Mouse (Mus musculus): ENCODE results near the gene Dse.
A peak's percentile ranks its signal among the peaks of the same experiment; 100 is the strongest.

Gene Dse

GRCm38 (mm10) chr10:34209951-34210350, 2.4 kb upstream of the Dse start:
- TF ChIP-seq CTCF (conservative IDR thresholded peaks at IDR 0.05; ENCODE audit: low read length) (no peak), NANOG (IDR thresholded peaks at IDR 0.05; ENCODE audit: borderline replicate concordance, low read length) (no peak), POU5F1 (IDR thresholded peaks at IDR 0.05; ENCODE audit: borderline replicate concordance, low read length) (no peak)
- Histone ChIP-seq H3K9me3 (ENCODE audit: low read length) (no peaks in the 10 kb centered on the region), H3K27me3 (ENCODE audit: insufficient read depth, low read length) (no peaks in the 10 kb centered on the region), H3K4me1 (replicated peaks; ENCODE audit: low read depth, low read length) (peaks cover 24% of the 10 kb centered on the region), H3K4me3 (replicated peaks; ENCODE audit: low read length) (no peak overlapping the region), H3K36me3 (ENCODE audit: insufficient read depth, low read length) (0 out of 2 replicates have a peak, but pooled peaks cover 2% of the 10 kb centered on the region)

- Histone ChIP-seq H3K9me3 (ENCODE audit: low read length) (no peaks in the 10 kb centered on the region), H3K4me1 (replicated peaks; ENCODE audit: low read depth, low read length) (peaks cover 34% of the 10 kb centered on the region), H3K36me3 (ENCODE audit: insufficient read depth, low read length) (peaks cover 15% of the 10 kb centered on the region), H3K27me3 (ENCODE audit: insufficient read depth, low read length) (no peaks in the 10 kb centered on the region), H3K4me3 (replicated peaks; ENCODE audit: low read length) (peak overlapping the region; percentile 98)
- TF ChIP-seq CTCF (conservative IDR thresholded peaks at IDR 0.05; ENCODE audit: low read length) (no peak), POU5F1 (IDR thresholded peaks at IDR 0.05; ENCODE audit: borderline replicate concordance, low read length) (no peak), NANOG (IDR thresholded peaks at IDR 0.05; ENCODE audit: borderline replicate concordance, low read length) (no peak)
Observed at GRCm38 (mm10) chr10:34208031-34208430, 516 bp upstream of the Dse start.

- H3K36me3 ChIP-seq (ENCODE audit: insufficient read depth, low read length), result peaks cover 21% of the 10 kb centered on the region
- H3K4me1 ChIP-seq (replicated peaks; ENCODE audit: low read depth, low read length), result peaks cover 38% of the 10 kb centered on the region
- H3K27me3 ChIP-seq (ENCODE audit: insufficient read depth, low read length), result no peaks in the 10 kb centered on the region
- H3K9me3 ChIP-seq (ENCODE audit: low read length), result no peaks in the 10 kb centered on the region
- no peak for TF ChIP-seq NANOG (IDR thresholded peaks at IDR 0.05; ENCODE audit: borderline replicate concordance, low read length)
- H3K4me3 ChIP-seq (replicated peaks; ENCODE audit: low read length), result peak overlapping the region; percentile 98
Observed at GRCm38 (mm10) chr10:34206783-34207502, 572 bp downstream of the Dse start.

DNA sequence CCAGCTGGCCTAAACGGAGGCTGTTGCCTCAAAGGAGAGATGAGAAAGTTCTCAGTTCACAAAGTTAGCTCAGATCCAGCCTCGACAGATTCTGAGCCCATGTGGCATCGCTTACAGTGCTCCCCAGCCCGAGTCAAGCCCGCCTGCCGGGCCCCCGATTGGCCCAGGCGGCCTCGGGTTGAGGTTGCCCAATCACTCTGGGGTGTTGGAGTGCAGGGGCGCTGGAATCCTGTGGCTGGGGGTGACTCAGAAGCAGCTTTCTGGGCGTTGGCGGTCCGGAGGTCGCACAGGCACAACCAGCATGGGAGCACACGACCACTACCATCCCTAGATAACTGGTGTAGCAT, 1.1 kb downstream of the Dse start:
- Histone ChIP-seq H3K4me3 (replicated peaks; ENCODE audit: low read length) (peak overlapping the region; percentile 98), H3K27me3 (ENCODE audit: insufficient read depth, low read length) (no peaks in the 10 kb centered on the region), H3K36me3 (ENCODE audit: insufficient read depth, low read length) (peaks cover 21% of the 10 kb centered on the region), H3K4me1 (replicated peaks; ENCODE audit: low read depth, low read length) (peaks cover 38% of the 10 kb centered on the region), H3K9me3 (ENCODE audit: low read length) (no peaks in the 10 kb centered on the region)
- TF ChIP-seq NANOG (IDR thresholded peaks at IDR 0.05; ENCODE audit: borderline replicate concordance, low read length), result no peak
- TF ChIP-seq CTCF (conservative IDR thresholded peaks at IDR 0.05; ENCODE audit: low read length), result no peak
- TF ChIP-seq POU5F1 (IDR thresholded peaks at IDR 0.05; ENCODE audit: borderline replicate concordance, low read length), result no peak

- Histone ChIP-seq H3K4me1 (replicated peaks; ENCODE audit: low read depth, low read length) (peaks cover 38% of the 10 kb centered on the region), H3K36me3 (ENCODE audit: insufficient read depth, low read length) (peaks cover 21% of the 10 kb centered on the region), H3K27me3 (ENCODE audit: insufficient read depth, low read length) (no peaks in the 10 kb centered on the region), H3K9me3 (ENCODE audit: low read length) (no peaks in the 10 kb centered on the region), H3K4me3 (replicated peaks; ENCODE audit: low read length) (peak overlapping the region; percentile 98)
- no peak for TF ChIP-seq CTCF (conservative IDR thresholded peaks at IDR 0.05; ENCODE audit: low read length)
- no peak for TF ChIP-seq NANOG (IDR thresholded peaks at IDR 0.05; ENCODE audit: borderline replicate concordance, low read length)
- no peak for TF ChIP-seq POU5F1 (IDR thresholded peaks at IDR 0.05; ENCODE audit: borderline replicate concordance, low read length)
Observed at GRCm38 (mm10) chr10:34205825-34206224, 1.7 kb downstream of the Dse start.

GRCm38 (mm10) chr10:34200689-34201088, 6.8 kb downstream of the Dse start:
- Histone ChIP-seq H3K4me1 (replicated peaks; ENCODE audit: low read depth, low read length) (peaks cover 26% of the 10 kb centered on the region), H3K4me3 (replicated peaks; ENCODE audit: low read length) (no peak overlapping the region), H3K27me3 (ENCODE audit: insufficient read depth, low read length) (no peaks in the 10 kb centered on the region), H3K36me3 (ENCODE audit: insufficient read depth, low read length) (peaks cover 61% of the 10 kb centered on the region), H3K9me3 (ENCODE audit: low read length) (peaks cover 47% of the 10 kb centered on the region)
- no peak for TF ChIP-seq POU5F1 (IDR thresholded peaks at IDR 0.05; ENCODE audit: borderline replicate concordance, low read length)
- TF ChIP-seq CTCF (conservative IDR thresholded peaks at IDR 0.05; ENCODE audit: low read length), result no peak
- no peak for TF ChIP-seq NANOG (IDR thresholded peaks at IDR 0.05; ENCODE audit: borderline replicate concordance, low read length)

GRCm38 (mm10) chr10:34198574-34198973, 8.9 kb downstream of the Dse start:
- H3K4me3 ChIP-seq (replicated peaks; ENCODE audit: low read length), result no peak overlapping the region
- H3K36me3 ChIP-seq (ENCODE audit: insufficient read depth, low read length), result peaks cover 53% of the 10 kb centered on the region
- peaks cover 12% of the 10 kb centered on the region; the same call in 1 of the 2 replicates for H3K4me1 ChIP-seq (replicated peaks; ENCODE audit: low read depth, low read length)
- no peak for TF ChIP-seq NANOG (IDR thresholded peaks at IDR 0.05; ENCODE audit: borderline replicate concordance, low read length)
- no peak for TF ChIP-seq POU5F1 (IDR thresholded peaks at IDR 0.05; ENCODE audit: borderline replicate concordance, low read length)
- TF ChIP-seq CTCF (conservative IDR thresholded peaks at IDR 0.05; ENCODE audit: low read length), result no peak
- peaks cover 47% of the 10 kb centered on the region for H3K9me3 ChIP-seq (ENCODE audit: low read length)
- H3K27me3 ChIP-seq (ENCODE audit: insufficient read depth, low read length), result no peaks in the 10 kb centered on the region

DNA sequence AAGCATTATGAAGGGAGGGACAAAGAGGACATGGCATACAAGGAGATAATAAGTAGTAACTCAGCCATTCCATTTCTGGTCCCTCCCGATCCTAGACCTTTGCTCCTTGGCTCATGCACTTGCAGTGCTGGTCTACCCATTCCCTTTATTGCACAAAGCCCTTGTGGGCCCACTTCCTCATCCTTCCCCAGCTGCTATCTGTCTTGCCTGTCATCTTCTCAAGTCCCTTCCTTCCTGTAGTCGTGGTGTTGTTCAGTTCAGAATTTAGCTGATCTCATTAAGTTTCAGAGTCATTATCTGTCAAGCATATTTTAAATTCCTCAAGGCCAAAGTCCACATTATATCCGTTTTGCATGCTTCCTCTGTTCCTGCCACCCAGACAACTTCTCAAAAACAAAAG, 9.5 kb downstream of the Dse start:
- peaks cover 47% of the 10 kb centered on the region for H3K9me3 ChIP-seq (ENCODE audit: low read length)

DNA sequence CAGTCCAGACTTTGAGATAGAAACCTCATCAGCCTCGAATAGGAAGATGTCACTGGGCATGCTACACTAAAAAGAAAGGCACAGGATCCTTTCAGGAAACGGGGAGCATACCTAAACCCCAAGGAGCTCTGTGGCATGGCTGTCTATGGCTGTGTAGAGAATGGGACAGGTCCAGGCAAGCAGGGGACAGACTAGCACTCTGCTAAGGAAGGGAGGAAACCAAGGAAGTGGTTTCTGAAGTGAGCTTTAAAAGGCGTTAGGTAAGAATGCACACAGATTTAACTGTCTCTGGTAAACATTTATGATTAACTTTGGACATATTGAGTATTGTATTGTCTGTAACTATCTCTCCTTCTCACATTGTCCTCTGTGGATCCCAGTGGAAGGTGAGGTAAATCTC, 10.2 kb downstream of the Dse start:
- Histone ChIP-seq H3K4me3 (replicated peaks; ENCODE audit: low read length) (no peak overlapping the region), H3K4me1 (replicated peaks; ENCODE audit: low read depth, low read length) (peaks cover 5% of the 10 kb centered on the region; the same call in 1 of the 2 replicates), H3K36me3 (ENCODE audit: insufficient read depth, low read length) (peaks cover 50% of the 10 kb centered on the region), H3K9me3 (ENCODE audit: low read length) (peaks cover 47% of the 10 kb centered on the region), H3K27me3 (ENCODE audit: insufficient read depth, low read length) (no peaks in the 10 kb centered on the region)
- no peak for TF ChIP-seq NANOG (IDR thresholded peaks at IDR 0.05; ENCODE audit: borderline replicate concordance, low read length)
- TF ChIP-seq POU5F1 (IDR thresholded peaks at IDR 0.05; ENCODE audit: borderline replicate concordance, low read length), result no peak
- TF ChIP-seq CTCF (conservative IDR thresholded peaks at IDR 0.05; ENCODE audit: low read length), result no peak

More for the DNA sequence above, 9.5 kb downstream of the Dse start:
- H3K4me1 ChIP-seq (replicated peaks; ENCODE audit: low read depth, low read length), result peaks cover 9% of the 10 kb centered on the region; the same call in 1 of the 2 replicates
- TF ChIP-seq POU5F1 (IDR thresholded peaks at IDR 0.05; ENCODE audit: borderline replicate concordance, low read length) (no peak), CTCF (conservative IDR thresholded peaks at IDR 0.05; ENCODE audit: low read length) (no peak), NANOG (IDR thresholded peaks at IDR 0.05; ENCODE audit: borderline replicate concordance, low read length) (no peak)
- H3K36me3 ChIP-seq (ENCODE audit: insufficient read depth, low read length), result peaks cover 53% of the 10 kb centered on the region
- no peak overlapping the region for H3K4me3 ChIP-seq (replicated peaks; ENCODE audit: low read length)
- H3K27me3 ChIP-seq (ENCODE audit: insufficient read depth, low read length), result no peaks in the 10 kb centered on the region
